Mouse (Mus musculus): ENCODE data around the gene Ankrd37. TPM values are rescaled to one million over a fixed set of nuclear protein-coding genes. Genes with fewer than 3 reads are reported as not detected.

Gene Ankrd37
- total RNA-seq (2021) = 1 to 10 TPM; 7.1 to 8.2 TPM
- long read RNA-seq, experiment 1, partial matches to known transcripts = 1 of 11 reads
- long read RNA-seq, experiment 1, other reads (novel, unspliced or antisense) = 4 of 11 reads
- long read RNA-seq, experiment 2, partial matches to known transcripts = 1 of 5 reads
- long read RNA-seq, experiment 2, other reads (novel, unspliced or antisense) = 2 of 5 reads

DNA sequence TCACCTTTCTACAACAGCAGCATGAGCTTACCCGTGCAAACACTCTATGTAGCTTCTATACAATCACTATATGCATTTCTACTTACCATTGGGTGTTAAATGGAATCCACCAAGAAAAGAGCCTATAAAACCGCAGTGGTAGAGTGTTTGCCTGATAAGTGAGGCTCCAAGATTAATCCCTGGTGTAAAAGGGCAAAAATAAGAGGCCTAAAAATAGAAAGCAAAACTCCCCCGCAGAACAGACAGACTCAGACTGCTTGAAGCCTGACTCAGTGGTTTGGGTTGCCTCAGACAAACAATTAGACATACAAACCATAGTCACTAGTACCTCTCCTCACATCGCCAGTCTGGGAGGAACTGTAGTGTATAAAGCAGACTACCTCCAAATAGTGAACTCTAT lies at the start of gene Ankrd37:
Gene Ankrd37, minus strand, starts transcription at position 112 of the 400 bp plus-strand sequence.
- intact Hi-C loops (cut with DNase I) = no loop called here
- Histone ChIP-seq H3K27ac (no peak within 1 kb of the TSS), H3K4me3 (no peak within 1 kb of the TSS)
- no peak for TF ChIP-seq CTCF (IDR thresholded peaks at IDR 0.05)
- DNase-seq (ENCODE audit: extremely low spot score in 1 of 2, low spot score in 2 of 2) = no peak

DNA sequence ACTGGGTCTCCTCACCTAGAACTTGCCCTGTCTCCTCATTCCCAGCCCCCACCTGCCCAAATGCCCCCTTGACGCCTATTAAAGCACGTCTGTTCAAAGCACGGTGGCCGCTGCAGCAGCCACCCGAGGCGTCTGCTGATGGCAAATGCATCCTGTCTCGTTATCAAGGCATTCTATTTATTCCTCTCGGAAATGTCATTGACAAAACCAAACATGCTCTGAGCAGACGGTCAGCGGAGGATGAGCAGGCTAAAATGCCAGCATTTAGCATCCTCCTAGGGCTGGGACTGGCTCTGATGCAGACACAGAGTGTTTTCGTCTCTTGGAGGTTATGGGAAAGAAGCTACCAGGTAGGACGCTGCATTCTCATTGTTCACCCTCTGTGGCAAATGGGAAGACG lies 34.8 kb upstream of the Ankrd37 start:
- Histone ChIP-seq H3K4me3 (no peak overlapping the region), H3K27ac (peak overlapping the region; percentile 53)
- DNase-seq (ENCODE audit: extremely low spot score in 1 of 2, low spot score in 2 of 2) = peak; percentile 6 to 39
- intact Hi-C loops (cut with DNase I) = no loop called here
- no peak for TF ChIP-seq CTCF (IDR thresholded peaks at IDR 0.05)

DNA sequence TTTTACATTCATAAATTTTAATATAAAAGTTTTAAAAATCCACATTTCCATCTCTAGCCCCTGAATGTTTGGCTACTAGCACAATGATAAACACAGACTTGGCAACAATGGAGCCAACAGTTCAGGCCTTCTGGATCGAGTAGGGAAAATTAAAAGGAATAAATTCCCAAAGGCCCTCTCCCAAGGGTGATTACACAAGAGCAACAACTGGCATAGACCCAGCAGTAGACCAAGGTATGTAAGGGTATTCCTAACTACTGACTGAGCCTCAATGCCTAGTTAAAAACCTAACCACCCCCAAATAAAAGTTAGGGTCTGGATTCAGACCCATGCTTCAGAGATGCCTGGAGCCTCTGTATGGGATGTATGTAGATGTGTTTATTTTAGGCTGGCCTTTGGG lies 34.2 kb upstream of the Ankrd37 start:
- Histone ChIP-seq H3K4me3 (no peak overlapping the region), H3K27ac (peak overlapping the region; percentile 53; the same call in 1 of the 2 replicates)
- no peak for TF ChIP-seq CTCF (IDR thresholded peaks at IDR 0.05)
- peak in 1 of 2 experiments; percentile 3 for DNase-seq (ENCODE audit: extremely low spot score in 1 of 2, low spot score in 2 of 2)
- intact Hi-C loops (cut with DNase I) = no loop called here

DNA sequence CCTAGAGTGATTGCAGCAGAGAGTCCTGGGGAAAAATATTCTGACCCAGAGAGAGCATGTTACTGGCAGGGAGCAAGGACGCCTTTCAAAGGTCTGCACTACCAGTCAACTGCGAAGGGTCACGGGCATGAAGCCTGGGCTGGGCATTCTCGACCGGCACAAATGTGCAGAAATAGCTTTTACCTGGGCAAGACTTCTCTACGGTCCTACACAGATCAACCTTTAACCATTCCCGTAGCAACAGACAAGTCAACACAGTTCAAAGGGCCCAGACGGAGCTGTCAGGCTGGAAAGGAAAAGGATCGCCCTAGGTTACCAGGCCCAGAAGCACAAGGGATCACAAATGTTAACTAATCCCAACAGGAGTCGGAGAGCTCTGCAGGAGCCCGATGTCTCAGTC lies 30.7 kb upstream of the Ankrd37 start:
- no peak for DNase-seq (ENCODE audit: extremely low spot score in 1 of 2, low spot score in 2 of 2)
- Histone ChIP-seq H3K4me3 (no peak overlapping the region), H3K27ac (no peak overlapping the region)
- intact Hi-C loops (cut with DNase I) = no loop called here
- no peak for TF ChIP-seq CTCF (IDR thresholded peaks at IDR 0.05)

DNA sequence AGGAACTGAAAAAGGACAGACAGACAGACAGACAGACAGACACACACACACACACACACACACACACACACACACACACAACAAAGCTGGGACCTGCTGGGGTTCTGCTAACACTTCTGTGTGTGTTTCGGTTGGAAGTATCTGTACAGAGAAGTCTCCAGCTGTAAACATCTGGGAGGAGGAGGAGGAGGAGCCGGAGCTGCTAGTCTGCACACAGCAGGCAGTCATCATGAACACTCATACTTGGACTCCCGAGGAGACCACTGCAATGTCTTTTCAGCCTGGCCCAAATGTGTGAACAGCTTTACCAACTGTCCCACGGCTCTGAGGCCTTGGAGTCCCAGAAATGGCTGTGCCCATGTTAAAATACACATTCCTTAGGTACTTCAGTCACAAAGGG lies 18.9 kb upstream of the Ankrd37 start:
- DNase-seq (ENCODE audit: extremely low spot score in 1 of 2, low spot score in 2 of 2) = no peak
- no peak overlapping the region for H3K4me3 ChIP-seq
- no peak for TF ChIP-seq CTCF (IDR thresholded peaks at IDR 0.05)
- intact Hi-C loops (cut with DNase I) = no loop called here
- H3K27ac ChIP-seq = no peak overlapping the region

DNA sequence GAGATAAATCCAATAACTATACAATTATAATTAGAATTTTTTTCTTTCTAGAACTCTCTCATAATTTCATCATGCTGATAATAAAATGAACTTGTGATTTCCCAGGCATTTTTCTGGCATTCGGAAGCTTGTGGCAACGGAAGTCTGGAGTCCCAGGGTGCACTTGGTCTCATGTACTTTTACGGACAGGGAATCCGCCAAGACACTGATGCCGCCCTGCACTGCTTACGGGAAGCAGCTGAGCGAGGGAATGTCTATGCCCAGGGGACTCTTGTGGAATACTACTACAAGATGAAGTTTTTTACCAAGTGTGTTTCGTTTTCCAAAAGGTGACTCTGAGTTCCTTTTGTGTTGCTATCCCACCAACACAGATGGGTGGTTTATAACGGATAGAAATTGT lies 17.3 kb upstream of the Ankrd37 start:
- no peak for DNase-seq (ENCODE audit: extremely low spot score in 1 of 2, low spot score in 2 of 2)
- intact Hi-C loops (cut with DNase I) = no loop called here
- H3K27ac ChIP-seq = no peak overlapping the region
- H3K4me3 ChIP-seq = no peak overlapping the region
- no peak for TF ChIP-seq CTCF (IDR thresholded peaks at IDR 0.05)

DNA sequence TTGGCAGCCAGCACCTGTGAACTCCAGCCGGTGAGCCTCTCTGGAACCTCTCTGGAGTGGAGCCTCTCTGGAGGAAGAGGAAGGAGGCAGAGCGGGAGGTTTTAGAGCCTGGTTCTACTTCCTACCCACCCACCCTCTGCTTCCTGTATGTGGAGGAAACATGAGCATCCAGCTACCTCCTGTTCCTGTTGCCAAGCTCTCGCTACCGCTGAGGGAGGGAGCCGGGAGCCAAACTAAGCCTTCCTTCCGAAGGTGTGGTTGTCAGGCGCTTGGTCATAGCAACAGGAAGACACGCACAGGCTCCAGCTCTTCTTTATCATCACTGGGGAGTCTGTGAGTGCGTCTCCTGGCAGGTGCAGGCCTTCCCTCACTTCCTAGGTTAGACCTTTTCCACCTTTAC lies 16.7 kb upstream of the Ankrd37 start:
- no peak for TF ChIP-seq CTCF (IDR thresholded peaks at IDR 0.05)
- H3K4me3 ChIP-seq = no peak overlapping the region
- no peak for DNase-seq (ENCODE audit: extremely low spot score in 1 of 2, low spot score in 2 of 2)
- intact Hi-C loops (cut with DNase I) = no loop called here
- no peak overlapping the region for H3K27ac ChIP-seq

DNA sequence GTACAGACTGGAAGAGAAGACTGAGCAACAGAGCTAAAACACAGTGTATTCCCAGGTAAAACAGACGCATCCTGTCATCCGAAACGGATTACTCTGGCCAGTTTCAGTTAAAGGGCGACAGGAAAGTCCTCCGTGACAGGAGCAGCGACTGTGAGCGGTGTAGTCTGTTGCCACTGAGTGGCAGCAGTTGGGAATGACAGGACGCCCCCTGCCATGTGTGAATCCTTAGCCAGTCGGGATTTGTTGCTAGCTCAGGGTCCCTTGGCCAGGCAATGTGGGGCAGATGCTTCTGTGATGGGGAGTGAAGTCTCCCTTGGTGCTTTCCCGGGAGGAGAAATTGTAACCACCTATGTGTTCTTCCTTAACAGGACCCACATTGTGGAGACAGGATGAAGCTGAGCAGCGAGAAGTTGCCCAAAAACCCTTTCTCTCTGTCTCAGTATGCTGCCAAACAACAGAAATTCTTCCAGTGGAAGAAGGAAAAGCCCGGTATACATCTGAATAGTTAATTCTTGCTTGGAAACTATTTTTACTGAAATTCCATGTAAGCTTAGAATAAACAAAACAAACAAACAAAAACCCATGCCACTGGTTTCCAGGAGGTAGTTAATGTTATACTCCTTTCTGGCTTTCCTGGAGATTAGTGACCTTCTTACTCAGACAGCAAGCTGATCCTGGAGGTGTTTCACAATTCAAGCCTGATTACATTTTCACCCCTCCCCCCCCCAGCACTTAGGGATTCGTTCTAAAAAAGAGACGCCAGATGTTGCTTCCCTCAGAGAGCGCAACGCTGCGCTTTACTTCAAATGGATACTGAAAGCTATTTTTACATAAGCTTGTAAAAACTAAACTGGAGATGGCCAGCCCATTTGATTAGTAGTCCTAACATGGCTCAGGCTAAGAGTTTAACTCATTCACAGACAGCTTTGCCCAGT lies 5.5 kb upstream of the Ankrd37 start:
- H3K4me3 ChIP-seq = peak overlapping the region; percentile 28; the same call in 1 of the 2 replicates
- H3K27ac ChIP-seq = peak overlapping the region; percentile 66
- peak in 1 of 2 experiments; percentile 24 for DNase-seq (ENCODE audit: extremely low spot score in 1 of 2, low spot score in 2 of 2)
- TF ChIP-seq CTCF (IDR thresholded peaks at IDR 0.05) = peak; percentile 47
- intact Hi-C loops (cut with DNase I) = no loop called here

DNA sequence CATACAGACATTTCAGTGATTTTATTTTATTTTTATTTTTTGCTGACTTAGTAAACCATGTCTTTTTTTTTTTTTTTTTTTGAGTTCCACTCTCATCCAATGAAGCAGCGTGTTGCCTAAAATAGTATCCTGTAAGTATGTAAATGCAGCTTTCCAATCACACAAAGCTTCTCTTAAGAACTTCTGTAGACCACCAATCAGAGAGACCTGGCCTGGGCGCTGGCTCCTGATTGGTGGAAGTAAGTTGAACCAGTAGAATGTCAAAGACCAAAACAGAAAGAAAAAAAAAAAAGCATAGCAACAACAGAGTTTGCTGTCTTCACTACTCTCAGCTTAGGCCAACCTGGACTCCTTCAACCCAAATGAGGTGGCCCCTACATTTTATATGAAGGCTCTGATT lies 4.8 kb upstream of the Ankrd37 start:
- TF ChIP-seq CTCF (IDR thresholded peaks at IDR 0.05) = no peak
- intact Hi-C loops (cut with DNase I) = no loop called here
- Histone ChIP-seq H3K27ac (peak overlapping the region; percentile 61), H3K4me3 (peak overlapping the region; percentile 28; the same call in 1 of the 2 replicates)
- no peak for DNase-seq (ENCODE audit: extremely low spot score in 1 of 2, low spot score in 2 of 2)

DNA sequence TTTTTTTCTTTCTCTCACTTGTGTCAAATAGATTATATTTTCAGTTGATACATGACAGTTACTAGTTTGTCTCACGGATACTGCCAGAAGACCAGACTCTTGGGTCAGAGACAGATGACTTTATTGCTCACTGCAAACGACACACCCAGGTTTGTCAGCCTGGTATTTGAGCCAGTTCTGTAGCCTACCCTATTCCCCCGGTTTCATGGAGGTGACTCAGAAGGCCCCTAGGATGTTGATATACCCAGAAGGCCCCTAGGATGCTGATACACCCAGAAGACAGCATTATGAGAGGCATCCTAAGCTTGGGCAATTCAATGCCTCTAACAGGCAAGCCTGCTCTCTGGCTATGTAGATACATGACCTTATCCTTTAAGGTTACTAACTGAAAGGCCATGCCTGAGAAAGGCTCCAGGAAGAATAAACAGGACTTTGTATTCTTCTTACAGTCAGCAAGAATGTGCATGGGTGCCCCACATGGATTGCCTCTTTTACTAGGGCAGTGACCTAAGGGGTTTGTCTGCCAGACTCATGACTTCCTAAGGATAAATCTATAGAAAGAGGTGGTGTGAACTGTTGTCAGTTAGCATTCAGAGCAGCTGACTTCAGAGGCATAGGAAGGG lies 1.7 kb upstream of the Ankrd37 start:
- no peak for TF ChIP-seq CTCF (IDR thresholded peaks at IDR 0.05)
- intact Hi-C loops (cut with DNase I) = no loop called here
- no peak for DNase-seq (ENCODE audit: extremely low spot score in 1 of 2, low spot score in 2 of 2)
- H3K27ac ChIP-seq = no peak overlapping the region
- no peak overlapping the region for H3K4me3 ChIP-seq

DNA sequence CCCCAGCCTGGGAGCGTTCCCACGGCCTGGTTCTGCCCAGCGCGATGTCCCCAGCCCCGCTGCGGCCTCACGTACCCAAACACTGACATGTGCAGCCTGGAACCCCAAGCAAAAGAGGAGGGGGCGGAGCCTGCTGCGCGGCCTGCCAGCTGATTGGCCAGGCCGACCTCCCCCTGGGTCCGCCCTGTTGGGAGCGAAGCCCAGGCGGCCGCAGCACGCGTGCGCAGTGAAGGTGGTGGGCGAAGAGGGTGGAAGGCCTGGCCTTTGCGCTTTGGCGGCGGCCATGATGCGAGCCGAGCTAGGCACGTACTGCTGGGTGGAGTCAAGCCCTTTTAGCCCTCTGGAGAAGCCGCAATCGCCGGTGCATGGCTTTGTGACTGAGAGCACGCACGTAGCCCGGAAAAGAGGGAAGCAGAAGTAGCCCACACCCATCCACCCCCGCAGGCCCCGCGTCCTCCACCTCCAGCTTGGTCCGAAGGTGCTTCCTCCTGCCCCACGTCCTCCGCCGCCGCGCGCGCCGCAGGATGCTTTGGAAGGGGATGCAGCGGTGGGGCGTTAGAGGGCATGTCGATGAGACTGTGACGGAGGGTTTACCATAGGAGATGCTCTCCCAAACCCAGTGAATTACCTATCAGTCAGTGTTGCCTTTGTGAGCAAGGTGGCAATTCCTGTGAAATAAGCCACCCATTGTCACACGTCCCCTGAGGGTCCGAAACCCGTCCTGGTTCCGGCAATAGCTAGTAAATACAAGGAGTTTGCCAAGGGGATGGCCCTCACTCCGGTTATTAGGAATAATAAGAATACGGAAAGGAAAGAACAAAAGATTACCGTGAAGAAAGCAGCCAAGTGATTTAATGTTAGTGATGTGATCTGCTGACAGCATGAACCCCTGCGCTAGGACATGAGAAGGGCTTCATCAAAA lies 5.5 kb downstream of the Ankrd37 start:
- intact Hi-C loops (cut with DNase I) = loop anchor here (1.0 to 5.0 kb wide), 4 partner anchors 25 to 211 kb away; partner anchors contain the start of genes 1700029J07Rik, Cfap97, Slc25a4 and Snx25
- TF ChIP-seq CTCF (IDR thresholded peaks at IDR 0.05) = no peak

More for the DNA sequence above, 5.5 kb downstream of the Ankrd37 start:
- Histone ChIP-seq H3K4me3 (peak overlapping the region; percentile 68), H3K27ac (peak overlapping the region; percentile 100)
- DNase-seq (ENCODE audit: extremely low spot score in 1 of 2, low spot score in 2 of 2) = peak; percentile 99

Measured in left cerebral cortex, adult 2 months (tissue).